Mouse (Mus musculus) CH12.LX (cell line): ENCODE results near the gene Gm17581.

Experiments
- CHD2 ChIP-seq: IDR thresholded peaks from 2 replicates; pipeline ENCODE4 v1.6.1; 2011; ENCODE audit warnings: low read length, improper control_type of control experiment
- CTCF ChIP-seq, 2 experiments: IDR thresholded peaks in 1 of 2; conservative IDR thresholded peaks in 1 of 2; 2 replicates each; pipeline ENCODE4 v1.5.1; 2011 to 2012; ENCODE audit warnings: low read depth in 2 of 2, low read length in 2 of 2, improper control_type of control experiment in 1 of 2, inconsistent platforms in 1 of 2, mild to moderate bottlenecking in 1 of 2, moderate library complexity in 1 of 2
- MAFK ChIP-seq: IDR thresholded peaks from 2 replicates; pipeline ENCODE4 v1.6.1; 2011; ENCODE audit warnings: low read length, improper control_type of control experiment; ENCODE audit not compliant: insufficient replicate concordance
- MAX ChIP-seq: IDR thresholded peaks from 2 replicates; pipeline ENCODE4 v1.6.1; 2011; ENCODE audit warnings: low read length, improper control_type of control experiment
- POLR2A ChIP-seq: IDR thresholded peaks from 2 replicates; pipeline ENCODE4 v1.6.1; 2011; ENCODE audit warnings: low read depth, mild to moderate bottlenecking, improper control_type of control experiment, low read length
- SIN3A ChIP-seq: IDR thresholded peaks from 2 replicates; pipeline ENCODE4 v1.6.1; 2012; ENCODE audit warnings: low read length, improper control_type of control experiment, inconsistent platforms
- TCF12 ChIP-seq: IDR thresholded peaks from 2 replicates; pipeline ENCODE4 v1.6.1; 2014; ENCODE audit warnings: low read depth, mild to moderate bottlenecking, inconsistent platforms, low read length, improper control_type of control experiment
- USF1 ChIP-seq: IDR thresholded peaks from 2 replicates; pipeline ENCODE4 v1.6.1; 2014; ENCODE audit warnings: low read depth, mild to moderate bottlenecking, inconsistent platforms, low read length, improper control_type of control experiment
- ZKSCAN1 ChIP-seq: IDR thresholded peaks from 2 replicates; pipeline ENCODE4 v1.6.1; 2012; ENCODE audit warnings: low read depth, inconsistent platforms, low read length, improper control_type of control experiment, borderline replicate concordance
- ZNF384 ChIP-seq: IDR thresholded peaks from 2 replicates; pipeline ENCODE4 v1.6.1; 2012; ENCODE audit warnings: low read depth, low read length, improper control_type of control experiment, inconsistent platforms

DNA sequence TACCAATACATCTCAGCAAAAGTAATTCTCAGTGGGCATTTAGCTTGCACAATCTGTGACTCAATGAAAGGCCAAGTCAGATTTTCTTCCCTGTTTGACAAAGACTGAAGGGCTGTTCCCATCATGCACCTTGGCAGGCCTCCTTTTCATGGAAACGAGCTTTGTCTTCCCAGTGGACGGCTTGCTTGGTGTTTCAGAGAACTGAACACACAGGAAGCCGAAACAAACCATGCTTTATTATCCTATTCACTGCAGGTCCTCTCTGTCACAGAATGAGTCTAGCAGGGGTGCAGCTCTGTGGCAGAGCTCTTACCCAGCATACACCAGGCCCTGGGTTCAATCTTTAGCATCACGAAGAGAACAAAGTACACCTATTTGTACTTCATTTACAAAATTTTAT is 32.0 kb downstream of the Gm17581 start:
- no peak for TF ChIP-seq MAFK
- TF ChIP-seq POLR2A, result no peak
- TF ChIP-seq CTCF (conservative IDR thresholded peaks at IDR 0.05 in 1 of 2, IDR thresholded peaks at IDR 0.05 in 1 of 2; ENCODE audit: low read depth in 2 of 2, low read length in 2 of 2), result no peak
- TF ChIP-seq ZKSCAN1, result no peak
- TF ChIP-seq USF1, result no peak
- TF ChIP-seq ZNF384, result no peak
- no peak for TF ChIP-seq SIN3A
- TF ChIP-seq TCF12, result no peak
- TF ChIP-seq MAX, result no peak
- TF ChIP-seq CHD2, result no peak
